Mouse (Mus musculus) layer of hippocampus, adult 9-10 months (tissue): ENCODE results near the gene Igsf9.

Experiments
- DNase-seq: peaks from one replicate; pipeline ENCODE4 v3.0.0; 2022; ENCODE audit warnings: low spot score

Igsf9 gene

DNA sequence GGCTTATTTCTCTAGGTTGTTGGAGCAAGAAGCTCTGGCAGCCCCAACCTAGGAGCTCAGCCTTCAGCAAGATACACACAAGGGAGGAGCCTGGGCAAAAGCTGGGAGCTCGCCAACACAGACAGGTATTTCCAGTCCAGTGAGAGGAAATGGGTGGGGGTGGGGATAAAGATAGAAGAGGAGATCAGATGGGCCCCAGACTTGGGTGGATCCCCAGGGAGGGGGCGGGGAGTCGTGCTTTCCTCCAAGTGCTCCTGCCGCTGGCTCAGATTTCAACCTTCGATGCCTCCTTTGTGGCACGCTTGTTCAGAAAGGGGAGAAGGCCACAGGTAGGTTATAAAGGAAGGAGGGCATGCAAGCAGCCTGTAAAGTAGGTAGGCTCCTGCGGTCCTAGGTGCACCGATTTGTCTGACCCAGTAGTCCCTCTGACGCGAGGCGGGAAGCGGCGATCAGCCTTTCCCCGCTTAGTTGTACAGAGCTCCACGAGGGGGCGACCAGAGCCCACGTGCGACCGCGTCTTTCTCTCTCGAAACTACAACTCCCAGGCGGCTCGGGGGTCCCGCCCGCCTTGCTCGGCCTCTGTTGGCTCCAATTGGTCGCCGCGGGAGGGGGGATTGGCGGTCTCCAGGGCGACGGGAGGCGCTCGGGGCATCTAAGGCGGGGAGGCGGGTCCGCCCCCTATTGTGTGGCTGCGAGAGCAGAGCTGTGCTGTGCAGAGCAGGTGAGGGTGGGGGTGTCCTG is at the start of gene Igsf9:
TSS of gene Igsf9 (plus strand) at position 249 of the 741 bp plus-strand sequence.
- DNase-seq = peak; percentile 61

DNA sequence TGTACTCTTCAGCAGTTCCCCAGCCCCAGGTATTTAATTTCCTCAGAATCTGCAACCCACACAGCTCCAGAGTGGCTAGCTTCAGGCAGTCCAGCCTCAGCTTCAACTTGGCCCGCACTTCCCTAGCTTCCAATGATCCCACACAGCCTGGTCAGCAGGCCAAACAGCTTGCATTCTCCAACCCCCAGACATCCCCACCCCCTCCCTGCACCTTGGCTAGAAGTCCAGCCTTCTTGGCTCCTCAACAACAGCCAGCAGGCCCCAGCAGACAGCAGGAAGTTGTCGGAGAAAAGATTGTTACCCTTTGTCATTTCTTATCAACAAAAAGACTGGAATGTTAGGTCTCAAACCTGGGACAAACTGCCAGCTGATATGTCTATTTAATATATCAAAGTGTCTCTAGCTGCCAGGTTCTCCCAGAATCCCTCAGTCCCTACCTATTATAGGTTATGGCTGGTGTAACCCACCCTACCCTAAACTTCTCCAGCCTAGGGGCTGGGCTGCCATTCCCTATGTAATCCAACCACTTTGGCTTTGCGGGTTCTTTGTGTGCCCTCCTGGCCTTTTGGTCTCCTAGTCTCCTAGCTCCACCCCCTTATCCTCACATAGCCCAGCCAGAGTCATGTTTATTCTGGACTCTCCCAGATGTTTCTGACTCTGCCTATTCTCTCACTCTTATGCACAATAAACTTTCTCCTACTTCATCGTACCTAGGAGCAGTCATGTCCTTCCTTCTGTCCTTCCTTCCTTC is 49.6 kb upstream of the Igsf9 start:
- no peak for DNase-seq

DNA sequence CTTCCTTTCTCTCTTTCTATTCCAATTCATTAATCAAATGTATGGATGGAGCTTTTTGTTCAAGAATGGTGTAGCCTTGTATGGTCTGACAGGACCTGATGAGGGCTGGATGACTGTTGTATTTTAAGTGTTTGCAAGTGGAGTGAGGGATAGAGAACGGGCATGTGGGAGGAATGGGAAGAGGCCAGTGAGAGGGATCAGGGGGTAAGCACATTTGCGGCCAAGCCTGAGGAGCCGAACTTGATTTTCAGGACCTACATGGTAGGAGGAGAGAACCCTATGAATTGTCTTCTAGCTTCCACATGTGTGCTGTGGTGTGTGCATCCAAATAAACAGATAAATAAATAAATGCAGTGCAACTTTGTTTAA is 49.0 kb upstream of the Igsf9 start:
- DNase-seq = no peak

DNA sequence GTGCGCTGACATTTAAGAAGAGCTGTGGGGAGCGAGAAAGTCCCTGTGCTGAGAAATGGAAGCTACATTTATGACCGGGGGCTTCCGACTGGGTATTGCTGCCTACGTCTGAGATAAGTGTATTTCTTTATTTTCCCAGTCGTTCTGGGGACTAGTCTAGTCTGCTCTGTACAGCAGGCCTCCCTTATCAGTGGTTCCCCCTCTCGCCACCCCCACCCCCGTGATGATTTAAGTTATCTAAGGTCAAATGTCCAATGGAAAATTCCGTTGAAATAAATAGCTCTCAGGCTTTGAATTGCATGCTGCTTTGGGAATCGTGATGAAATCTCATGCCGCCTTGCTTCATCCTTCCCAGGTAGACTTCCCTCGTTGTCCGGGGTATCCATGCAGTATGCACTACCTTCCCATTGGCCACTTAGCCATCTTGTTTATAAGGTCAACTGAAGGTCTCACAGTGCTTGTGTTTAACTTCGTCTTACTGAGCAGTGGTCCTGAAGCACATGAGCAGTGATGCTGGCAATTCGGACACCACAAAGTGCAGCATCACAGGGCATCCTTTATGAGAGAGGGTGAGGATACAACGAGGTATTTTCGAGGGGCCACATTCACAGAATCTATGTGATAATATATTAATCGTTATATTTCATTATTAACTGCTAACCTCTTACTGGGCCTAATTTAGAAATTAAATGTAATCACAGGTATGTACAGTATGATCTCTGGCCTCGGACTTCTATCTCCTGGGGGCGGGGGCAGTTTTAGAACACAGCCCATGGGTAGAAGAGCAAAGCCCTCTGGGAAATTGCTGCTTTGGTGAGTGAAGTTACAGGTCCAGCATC is 48.4 kb upstream of the Igsf9 start:
- DNase-seq = no peak

DNA sequence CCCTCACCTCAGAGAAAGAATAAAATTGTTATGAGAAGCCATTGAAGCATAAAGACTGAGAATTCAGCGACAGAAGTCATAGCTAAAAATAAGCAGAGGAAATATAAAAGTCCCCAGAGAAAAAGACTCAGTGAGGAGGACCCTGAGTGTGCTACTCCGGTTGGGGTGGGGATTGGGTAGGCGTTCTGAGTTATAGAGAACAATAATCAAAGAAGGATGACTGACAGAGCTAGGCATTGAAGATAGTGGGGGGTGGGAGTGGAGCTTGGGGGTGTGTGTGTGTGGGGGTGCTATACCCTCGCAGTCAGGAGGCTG is 47.8 kb upstream of the Igsf9 start:
- no peak for DNase-seq

DNA sequence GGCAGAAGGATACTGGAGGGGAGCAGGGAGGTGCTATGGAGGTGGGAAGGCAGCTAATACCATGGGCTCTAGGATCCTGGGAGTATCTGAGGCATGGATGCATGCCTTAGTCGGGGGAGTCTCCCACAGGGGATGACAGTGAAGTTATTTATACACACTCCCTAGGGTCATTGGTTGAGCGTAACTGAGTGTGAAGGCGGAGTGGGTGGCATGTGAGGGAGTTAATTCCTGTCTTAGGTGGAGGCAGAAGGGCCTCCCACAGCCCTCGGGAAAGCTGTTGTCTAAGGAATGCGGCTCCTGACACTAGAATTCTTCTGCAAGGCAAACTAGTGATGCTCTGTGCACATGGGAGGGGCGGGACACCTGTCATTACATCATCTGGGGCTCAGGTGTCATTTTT is 44.8 kb upstream of the Igsf9 start:
- DNase-seq = no peak

DNA sequence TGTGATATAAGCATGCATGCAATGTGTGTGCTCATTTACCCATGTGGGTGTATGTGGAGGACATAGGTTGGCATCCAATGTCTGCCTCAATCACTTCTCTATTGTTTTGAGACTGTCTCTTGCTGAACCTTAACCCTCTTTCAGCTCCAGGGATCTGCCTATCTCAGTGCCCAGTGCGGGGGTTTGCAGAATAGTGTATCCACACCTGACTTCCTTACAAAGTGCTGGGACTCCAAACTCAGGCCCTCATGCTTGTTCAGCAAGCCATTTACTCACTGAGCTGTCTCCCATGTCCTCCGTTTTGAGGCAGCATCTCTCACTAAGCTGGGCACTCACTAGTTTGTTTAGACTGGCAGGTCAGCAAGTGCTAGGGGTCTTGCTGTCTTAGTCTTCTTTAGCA is 43.0 kb upstream of the Igsf9 start:
- no peak for DNase-seq

DNA sequence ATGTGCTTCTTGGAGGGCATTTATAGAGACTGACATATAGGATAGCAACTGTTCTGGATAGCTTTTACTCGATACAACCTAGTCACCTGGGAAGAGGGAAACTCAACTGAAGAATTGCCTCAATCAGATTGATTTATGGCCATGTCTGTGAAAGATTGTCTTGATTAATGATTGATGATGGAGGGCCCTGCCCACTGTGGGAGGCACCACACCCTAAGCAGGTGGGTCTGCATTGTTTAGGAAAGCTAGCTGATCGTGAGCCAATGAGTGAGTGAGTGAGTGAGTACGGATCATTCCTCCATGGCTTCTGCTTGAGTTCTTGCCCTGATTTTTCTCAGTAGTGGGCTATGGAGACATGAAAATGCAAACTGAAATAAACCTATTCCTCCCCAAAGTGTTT is 41.1 kb upstream of the Igsf9 start:
- DNase-seq = no peak

DNA sequence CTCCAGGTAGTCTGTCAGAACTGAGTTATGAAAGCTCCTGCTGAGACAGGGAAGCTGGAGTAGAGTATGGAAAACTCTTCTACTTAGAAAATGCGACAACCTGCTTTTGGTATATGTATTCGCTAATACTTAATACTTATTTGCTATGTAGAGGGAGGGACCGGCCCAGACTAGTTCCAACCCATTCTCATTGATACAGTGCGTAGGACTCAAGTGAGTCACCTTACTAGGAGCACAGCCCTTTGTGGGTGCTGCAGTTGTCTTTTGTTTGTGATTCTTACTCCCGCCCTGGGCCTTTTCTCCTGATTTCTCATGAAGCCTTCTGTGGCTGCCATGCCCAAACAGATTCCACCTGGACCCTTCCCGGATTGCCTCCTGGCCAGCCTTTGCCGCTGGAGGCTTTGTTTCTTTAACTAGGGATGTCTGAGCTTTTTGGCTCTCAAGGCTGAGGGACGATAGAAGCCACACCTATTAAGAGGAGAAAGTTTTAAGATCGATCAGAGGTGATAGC is 39.6 kb upstream of the Igsf9 start:
- DNase-seq = no peak

DNA sequence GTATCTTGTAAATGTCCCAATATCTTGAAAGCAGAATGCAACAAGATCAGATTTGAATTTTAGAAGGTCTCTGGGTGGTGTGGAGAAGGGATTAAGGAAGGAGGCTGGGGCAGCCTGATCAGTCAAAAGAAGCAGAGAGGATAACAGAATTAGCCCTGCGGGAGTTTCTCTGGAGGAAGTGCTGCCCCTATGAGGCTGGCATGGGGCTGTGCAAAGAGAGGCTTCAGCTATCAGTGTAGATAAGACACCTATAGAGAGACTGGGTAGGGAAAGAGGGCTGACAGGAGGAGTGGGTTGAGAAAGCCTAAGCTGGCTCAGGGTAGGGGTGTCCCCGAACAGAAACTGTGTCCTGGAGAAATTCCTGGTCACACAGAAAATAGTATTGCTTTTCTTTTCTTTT is 31.4 kb upstream of the Igsf9 start:
- DNase-seq = no peak

DNA sequence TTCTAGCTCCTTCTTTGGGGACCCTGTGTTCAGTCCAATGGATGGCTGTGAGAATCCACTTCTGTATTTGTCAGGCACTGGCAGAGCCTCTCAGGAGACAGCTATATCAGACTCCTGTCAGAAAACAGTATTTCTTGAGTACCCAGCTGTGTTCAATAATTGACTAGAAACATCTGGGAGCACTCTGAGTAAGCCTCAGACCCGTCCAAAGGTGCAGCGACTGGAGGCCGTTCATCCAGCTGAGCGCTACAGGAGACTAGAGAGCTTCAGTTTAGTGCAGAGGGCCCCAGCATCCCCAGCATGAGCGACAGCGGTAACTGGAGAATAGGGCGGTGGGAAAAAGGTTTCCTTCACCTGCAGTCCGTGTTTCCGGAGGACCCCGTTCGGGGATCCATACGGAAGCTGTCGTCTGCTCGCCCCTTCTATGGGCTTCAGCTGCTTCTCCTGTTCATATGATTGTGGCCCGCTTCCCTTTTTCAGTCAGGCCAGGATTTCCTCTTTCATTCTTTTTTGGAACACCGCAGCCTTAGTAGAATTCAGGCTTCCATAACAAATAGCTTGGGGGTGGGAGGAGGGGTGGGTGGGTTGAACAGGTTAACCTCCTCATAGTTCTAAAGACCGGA is 30.6 kb upstream of the Igsf9 start:
- no peak for DNase-seq

DNA sequence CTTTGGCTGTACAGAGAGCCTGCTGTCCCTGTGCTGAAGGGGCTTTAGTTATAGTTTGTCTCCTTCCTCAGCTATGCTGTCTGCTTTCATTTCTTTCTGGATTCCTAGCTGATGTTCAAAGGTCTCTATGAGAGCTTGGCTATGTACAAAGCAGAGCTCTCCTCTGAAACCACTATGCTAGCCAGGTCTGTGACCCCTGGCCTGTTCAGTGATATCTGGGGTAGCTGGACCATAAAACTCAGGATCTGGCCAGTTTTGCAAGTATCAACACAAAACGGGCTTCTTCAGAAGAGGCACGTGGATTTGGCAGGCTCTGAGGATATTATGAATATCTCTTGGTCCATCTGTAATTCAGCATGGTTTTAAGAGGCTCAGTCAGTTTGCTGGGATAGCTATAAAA is 28.7 kb upstream of the Igsf9 start:
- DNase-seq = no peak

DNA sequence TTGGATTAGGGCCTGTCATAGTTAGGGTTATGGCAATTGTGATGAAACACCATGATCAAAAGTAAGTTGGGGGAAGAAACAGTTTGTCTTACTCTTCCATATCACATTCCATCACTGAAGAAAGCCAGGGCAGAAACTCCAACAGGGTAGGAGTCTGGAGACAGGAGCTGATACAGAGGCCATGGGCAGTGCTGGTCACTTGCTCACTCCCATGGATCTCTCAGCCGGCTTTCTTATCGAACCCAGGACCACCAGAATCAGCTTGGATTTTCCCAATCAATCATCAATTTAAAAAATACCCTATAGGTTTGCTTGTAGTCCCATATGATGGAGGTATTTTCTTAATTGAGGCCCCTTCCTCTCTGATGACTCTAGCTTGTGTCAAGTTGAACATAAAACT is 27.8 kb upstream of the Igsf9 start:
- DNase-seq = no peak

DNA sequence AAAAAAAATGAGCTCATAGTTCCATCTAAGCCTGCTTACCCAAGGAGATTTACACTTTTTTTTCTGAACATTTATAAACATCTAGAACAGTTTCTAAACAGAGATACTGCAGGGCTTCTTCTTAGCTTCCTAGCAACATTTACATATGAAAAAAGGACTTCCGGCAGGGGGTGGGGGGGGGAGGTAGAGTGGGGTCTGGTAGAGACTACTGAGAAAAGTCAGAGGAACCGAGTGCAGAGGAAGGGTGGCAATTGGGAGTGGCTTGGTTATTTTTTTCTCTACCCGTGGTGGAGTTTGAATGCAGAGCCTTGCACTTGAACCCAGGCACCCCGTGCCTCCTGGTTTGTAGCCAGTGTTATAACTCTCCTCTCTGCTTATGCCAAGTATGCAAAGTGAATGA is 26.2 kb upstream of the Igsf9 start:
- DNase-seq = no peak

DNA sequence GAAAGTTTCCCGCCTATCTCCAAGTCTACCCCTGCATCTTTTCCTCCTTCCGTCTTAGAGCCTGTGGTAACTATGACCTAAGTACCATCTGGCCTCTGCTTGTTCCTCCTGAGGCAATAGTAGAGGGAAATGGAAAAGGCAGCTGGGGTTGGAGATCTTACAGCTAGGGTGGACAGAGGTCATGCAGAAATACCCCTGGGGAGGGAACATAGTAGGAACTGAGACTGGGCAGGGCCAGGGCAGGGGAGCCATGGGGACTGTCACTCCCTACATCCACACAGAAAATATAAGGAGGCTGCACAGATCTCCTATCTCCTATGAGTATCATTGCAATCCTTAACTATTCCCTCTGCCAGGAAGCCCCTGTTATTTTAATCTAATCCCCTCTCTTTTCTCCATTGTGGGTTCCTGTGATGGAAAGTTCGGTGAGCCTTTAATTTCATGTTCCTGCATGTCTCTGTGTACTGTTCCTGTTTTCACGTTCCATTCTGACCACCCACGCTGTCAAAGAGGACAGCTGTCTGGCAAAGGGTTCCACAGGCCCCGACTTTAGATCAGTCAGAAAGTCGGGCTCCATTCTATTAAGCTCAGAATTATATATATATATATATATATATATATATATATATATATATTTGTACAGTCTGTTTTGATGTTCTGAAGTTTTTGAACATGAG is 25.4 kb upstream of the Igsf9 start:
- peak; percentile 8 for DNase-seq

DNA sequence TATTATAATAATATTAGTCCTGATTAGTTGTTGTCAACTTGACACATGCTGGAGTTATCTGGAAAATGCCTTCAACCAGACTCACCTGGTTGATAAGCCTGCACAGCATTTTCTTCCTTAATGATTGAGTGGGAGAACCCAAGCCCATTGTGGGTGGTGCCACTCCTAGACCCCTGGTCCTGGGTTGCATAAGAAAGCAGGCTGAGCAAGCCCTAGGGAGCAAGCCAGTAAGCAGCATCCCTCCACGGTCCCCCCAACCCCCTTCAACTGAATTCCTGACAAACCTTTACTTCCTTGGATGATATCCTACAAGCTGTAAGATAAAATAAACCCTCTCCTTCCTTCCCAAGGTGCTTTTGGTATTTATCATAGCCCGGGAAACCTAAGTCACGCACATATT is 24.4 kb upstream of the Igsf9 start:
- no peak for DNase-seq

DNA sequence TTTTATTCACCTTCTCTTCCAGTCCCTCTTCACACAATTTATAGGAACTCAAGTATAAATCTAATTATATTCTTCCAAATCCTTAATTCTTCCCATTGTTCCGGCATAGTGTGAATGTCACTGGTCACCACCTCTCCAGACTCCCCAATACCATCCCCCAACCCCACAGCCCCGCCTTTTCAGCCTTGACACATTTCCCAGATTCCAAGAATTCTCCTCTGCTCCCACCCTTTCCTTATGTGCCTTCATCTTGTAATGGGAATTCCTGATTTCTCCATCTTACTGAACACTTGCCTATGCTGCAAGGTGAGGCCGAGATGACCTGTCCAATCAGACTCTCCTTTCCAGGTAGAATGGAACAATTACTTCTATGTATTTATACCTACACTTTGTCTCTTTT is 23.5 kb upstream of the Igsf9 start:
- no peak for DNase-seq

DNA sequence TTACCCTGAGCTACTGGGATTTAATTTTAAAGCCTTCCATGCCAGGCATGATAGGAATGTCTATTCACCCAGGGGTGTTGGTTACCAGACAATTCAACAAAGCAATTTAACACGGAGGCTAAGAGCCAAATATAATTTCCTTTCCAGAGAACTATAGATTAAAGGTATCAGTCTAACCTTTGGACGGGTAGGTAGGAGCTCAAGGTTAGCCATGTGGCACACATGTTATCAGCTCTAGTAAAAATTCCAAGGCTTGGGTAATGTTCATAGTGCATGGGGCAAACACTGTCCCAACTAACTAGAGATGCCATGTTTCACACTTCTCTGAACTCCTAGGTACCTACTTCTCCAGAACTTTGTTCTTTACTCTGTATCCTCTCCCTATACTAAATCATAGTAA is 20.0 kb upstream of the Igsf9 start:
- DNase-seq = no peak

DNA sequence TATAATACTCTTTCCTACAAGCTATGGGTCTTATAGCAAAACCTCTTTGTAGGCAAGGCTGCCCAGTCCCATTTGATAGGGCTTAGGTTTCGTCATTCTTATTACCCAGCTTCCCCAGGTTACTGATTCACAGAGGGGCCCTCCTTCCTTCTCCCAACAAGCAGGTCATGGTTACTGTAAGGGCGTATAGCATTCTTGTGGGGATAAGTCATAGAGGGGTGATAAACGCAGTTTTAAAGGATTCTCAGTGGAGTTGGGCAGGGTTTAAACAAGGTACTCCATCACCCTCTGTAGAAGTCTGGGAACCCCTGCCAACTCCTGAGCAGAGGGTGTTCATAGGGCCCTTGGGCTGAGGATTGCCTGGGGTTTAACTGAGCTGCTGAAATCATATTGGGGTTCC is 19.1 kb upstream of the Igsf9 start:
- DNase-seq = no peak

DNA sequence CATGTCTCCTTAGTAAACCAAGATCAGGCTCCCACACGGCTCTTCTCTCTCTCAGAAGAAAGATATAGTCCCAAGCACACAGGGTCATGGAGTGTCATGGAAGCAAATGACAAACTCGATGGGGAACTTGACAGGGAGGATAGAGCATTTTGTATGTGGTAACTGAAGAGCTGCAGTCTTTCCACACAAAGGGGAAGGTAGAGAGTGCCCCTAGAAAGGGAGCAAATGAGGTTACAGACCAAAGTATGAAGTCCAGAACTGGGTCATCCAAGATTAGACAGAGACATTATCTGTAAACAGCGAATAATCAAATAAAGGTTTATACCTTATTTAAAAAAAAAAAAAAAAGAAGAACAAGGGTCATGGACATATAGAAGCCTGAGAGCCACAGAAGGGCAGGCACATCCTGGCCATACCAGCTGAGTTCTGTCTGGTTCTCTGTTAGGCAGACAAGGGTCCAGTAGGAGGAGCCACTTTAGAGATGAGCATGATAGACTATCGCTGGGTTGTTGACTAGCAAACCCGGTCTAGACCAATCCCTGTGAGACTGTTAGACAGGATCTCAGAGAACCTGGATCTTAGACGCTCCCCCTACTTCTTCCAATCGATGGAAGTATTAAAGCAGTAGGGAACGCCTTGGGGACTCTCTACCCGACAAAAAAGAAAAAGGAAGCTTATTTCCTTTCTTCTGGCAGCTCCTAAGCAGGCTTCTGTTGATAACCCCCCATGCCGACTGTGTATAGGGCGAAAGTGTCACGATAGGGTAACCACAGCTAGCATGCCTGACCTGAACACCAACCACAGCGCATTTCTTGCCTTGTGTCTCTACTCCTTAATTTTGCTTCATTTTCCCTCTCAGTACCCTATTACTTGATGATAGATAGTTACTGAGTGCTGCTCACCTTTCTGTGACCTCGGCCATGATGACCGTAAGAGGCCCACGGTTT is 17.9 kb upstream of the Igsf9 start:
- no peak for DNase-seq
